ENCODE assay signal across 24 mouse cellular contexts in the genomic region with DNA sequence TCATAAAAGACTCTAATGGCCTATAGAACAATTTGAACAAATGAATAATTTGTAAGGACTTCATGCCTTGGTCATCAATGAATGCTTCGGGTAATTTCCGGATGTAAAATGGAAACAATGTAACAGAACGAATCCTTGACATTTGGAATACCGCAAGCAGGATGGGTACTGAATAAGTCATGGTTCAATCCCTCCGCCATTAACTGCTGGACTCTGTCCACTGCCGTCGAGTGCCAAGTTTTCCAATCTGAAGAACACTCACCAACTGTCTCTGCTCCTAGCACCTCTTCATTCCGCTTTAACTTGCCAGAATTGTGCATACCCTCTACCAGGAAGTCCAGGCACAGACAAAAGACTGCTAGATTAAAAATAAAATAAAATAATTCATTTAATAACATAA.
"Had no signal": no experiment of that assay in that cellular context is flagged by ENCODE, and none has a peak within 500 bp of the region (broad histone marks: within the 10 kb centered on the region; RNA-seq: fewer than 3 reads in every experiment).

No protein-coding gene starts in this region.

- H3K4me3 ChIP-seq: layer of hippocampus, adult 2 months; limb, embryonic 10.5 days; limb, embryonic 13.5 days; liver, embryonic 12.5 days; liver, embryonic 15.5 days; lung, embryonic 15.5 days; megakaryocyte, embryonic 14.5 days; midbrain, embryonic 10.5 days; neural tube, embryonic 12.5 days; neural tube, embryonic 15.5 days had no signal

- H3K4me2 ChIP-seq: limb, embryonic 13.5 days; liver, embryonic 12.5 days; liver, embryonic 15.5 days; lung, embryonic 15.5 days; neural tube, embryonic 12.5 days; neural tube, embryonic 15.5 days had no signal

- DNase-seq: layer of hippocampus, postnatal 36 days; liver; lung, adult 18-20 months; lung, postnatal 10 days; lung, postnatal 36 days; midbrain, embryonic 14.5 days; right cerebral cortex, adult 18-20 months; right cerebral cortex, postnatal 14 days; right cerebral cortex, postnatal 4 days; thymus, adult 2 months; thymus, postnatal 14 days; thymus, postnatal 4 days had no signal

- H3K36me3 ChIP-seq: limb, embryonic 10.5 days; limb, embryonic 13.5 days; liver, embryonic 12.5 days; liver, embryonic 15.5 days; lung, embryonic 15.5 days; midbrain, embryonic 10.5 days; neural tube, embryonic 12.5 days; neural tube, embryonic 15.5 days had no signal

- H3K9ac ChIP-seq: limb, embryonic 13.5 days; liver, embryonic 12.5 days; liver, embryonic 15.5 days; lung, embryonic 15.5 days; neural tube, embryonic 12.5 days; neural tube, embryonic 15.5 days had no signal

- H3K4me1 ChIP-seq: limb, embryonic 10.5 days; limb, embryonic 13.5 days; liver, embryonic 12.5 days; liver, embryonic 15.5 days; lung, embryonic 15.5 days; neural tube, embryonic 12.5 days; neural tube, embryonic 15.5 days had no signal

- H3K9me3 ChIP-seq: limb, embryonic 10.5 days; limb, embryonic 13.5 days; liver, embryonic 12.5 days; liver, embryonic 15.5 days; lung, embryonic 15.5 days; midbrain, embryonic 10.5 days; neural tube, embryonic 12.5 days; neural tube, embryonic 15.5 days had no signal

- ATAC-seq: intestine, postnatal 0 days; liver, embryonic 12.5 days had no signal

- H3K27me3 ChIP-seq: liver, embryonic 12.5 days; liver, embryonic 15.5 days; neural tube, embryonic 15.5 days had no signal

- H3K27ac ChIP-seq: layer of hippocampus, adult 2 months; limb, embryonic 10.5 days; limb, embryonic 13.5 days; liver, embryonic 12.5 days; liver, embryonic 15.5 days; lung, embryonic 15.5 days; midbrain, embryonic 10.5 days; neural tube, embryonic 12.5 days; neural tube, embryonic 15.5 days; stomach, postnatal 0 days had no signal
